Mouse (Mus musculus): Measurements from ENCODE around the gene Senp1. TPM values are rescaled to one million over a fixed set of nuclear protein-coding genes. Genes with fewer than 3 reads are reported as not detected.

The Senp1 gene
- polyA plus RNA-seq, 1 experiment from 2014 or later: 22.1 TPM

GRCm38 (mm10) chr15:98131942-98132655 is 38.6 kb upstream of the Senp1 start:
- WGBS: 88% methylated on average over 15 of the region's 15 CpGs

GRCm38 (mm10) chr15:98131451-98131850 is 37.9 kb upstream of the Senp1 start:
- Histone ChIP-seq H3K9me3 (ENCODE audit: control insufficient read depth, low read length) (no peaks in the 10 kb centered on the region), H3K4me2 (ENCODE audit: low read depth, low read length) (no peak overlapping the region), H3K27ac (ENCODE audit: low read depth, low read length) (no peak overlapping the region), H3K4me3 (ENCODE audit: low read depth, low read length) (no peak overlapping the region), H3K4me1 (ENCODE audit: control insufficient read depth, insufficient read depth, low read length) (no peaks in the 10 kb centered on the region), H3K36me3 (ENCODE audit: control insufficient read depth, insufficient read depth, low read length) (peaks cover 58% of the 10 kb centered on the region), H3K9ac (replicated peaks; ENCODE audit: low read depth, low read length) (no peak overlapping the region), H3K27me3 (ENCODE audit: control insufficient read depth, insufficient read depth, low read length) (no peaks in the 10 kb centered on the region)
- no peak for ATAC-seq (ENCODE audit: low read depth)
- 94% methylated on average over 7 of the region's 7 CpGs for WGBS

More at GRCm38 (mm10) chr15:98131942-98132655, 38.6 kb upstream of the Senp1 start:
- no peak for ATAC-seq (ENCODE audit: low read depth)
- no peak overlapping the region for H3K4me2 ChIP-seq (ENCODE audit: low read depth, low read length)
- no peak overlapping the region for H3K9ac ChIP-seq (replicated peaks; ENCODE audit: low read depth, low read length)
- no peak overlapping the region for H3K4me3 ChIP-seq (ENCODE audit: low read depth, low read length)
- peaks cover 59% of the 10 kb centered on the region for H3K36me3 ChIP-seq (ENCODE audit: control insufficient read depth, insufficient read depth, low read length)
- H3K27ac ChIP-seq (ENCODE audit: low read depth, low read length): no peak overlapping the region
- no peaks in the 10 kb centered on the region for H3K9me3 ChIP-seq (ENCODE audit: control insufficient read depth, low read length)
- no peaks in the 10 kb centered on the region for H3K27me3 ChIP-seq (ENCODE audit: control insufficient read depth, insufficient read depth, low read length)
- no peaks in the 10 kb centered on the region for H3K4me1 ChIP-seq (ENCODE audit: control insufficient read depth, insufficient read depth, low read length)

GRCm38 (mm10) chr15:98131001-98131400 is 37.5 kb upstream of the Senp1 start:
- 98% methylated on average over 4 of the region's 4 CpGs for WGBS
- Histone ChIP-seq H3K9me3 (ENCODE audit: control insufficient read depth, low read length) (no peaks in the 10 kb centered on the region), H3K27ac (ENCODE audit: low read depth, low read length) (no peak overlapping the region), H3K27me3 (ENCODE audit: control insufficient read depth, insufficient read depth, low read length) (no peaks in the 10 kb centered on the region), H3K4me2 (ENCODE audit: low read depth, low read length) (no peak overlapping the region), H3K4me3 (ENCODE audit: low read depth, low read length) (no peak overlapping the region), H3K36me3 (ENCODE audit: control insufficient read depth, insufficient read depth, low read length) (peaks cover 58% of the 10 kb centered on the region), H3K9ac (replicated peaks; ENCODE audit: low read depth, low read length) (no peak overlapping the region), H3K4me1 (ENCODE audit: control insufficient read depth, insufficient read depth, low read length) (no peaks in the 10 kb centered on the region)
- no peak for ATAC-seq (ENCODE audit: low read depth)

- H3K4me1 ChIP-seq (ENCODE audit: control insufficient read depth, insufficient read depth, low read length): no peaks in the 10 kb centered on the region
- H3K27ac ChIP-seq (ENCODE audit: low read depth, low read length): no peak overlapping the region
- no peak overlapping the region for H3K9ac ChIP-seq (replicated peaks; ENCODE audit: low read depth, low read length)
- no peaks in the 10 kb centered on the region for H3K27me3 ChIP-seq (ENCODE audit: control insufficient read depth, insufficient read depth, low read length)
- H3K4me3 ChIP-seq (ENCODE audit: low read depth, low read length): no peak overlapping the region
- ATAC-seq (ENCODE audit: low read depth): no peak
- no peaks in the 10 kb centered on the region for H3K9me3 ChIP-seq (ENCODE audit: control insufficient read depth, low read length)
- H3K4me2 ChIP-seq (ENCODE audit: low read depth, low read length): no peak overlapping the region
- 93% methylated on average over 20 of the region's 20 CpGs for WGBS
- H3K36me3 ChIP-seq (ENCODE audit: control insufficient read depth, insufficient read depth, low read length): peaks cover 56% of the 10 kb centered on the region
Measured at GRCm38 (mm10) chr15:98120831-98121230, 27.3 kb upstream of the Senp1 start.

GRCm38 (mm10) chr15:98119363-98119762 is 25.8 kb upstream of the Senp1 start:
- Histone ChIP-seq H3K4me2 (ENCODE audit: low read depth, low read length) (no peak overlapping the region), H3K27me3 (ENCODE audit: control insufficient read depth, insufficient read depth, low read length) (no peaks in the 10 kb centered on the region), H3K4me3 (ENCODE audit: low read depth, low read length) (no peak overlapping the region), H3K9ac (replicated peaks; ENCODE audit: low read depth, low read length) (no peak overlapping the region), H3K4me1 (ENCODE audit: control insufficient read depth, insufficient read depth, low read length) (no peaks in the 10 kb centered on the region), H3K9me3 (ENCODE audit: control insufficient read depth, low read length) (no peaks in the 10 kb centered on the region), H3K27ac (ENCODE audit: low read depth, low read length) (no peak overlapping the region), H3K36me3 (ENCODE audit: control insufficient read depth, insufficient read depth, low read length) (peaks cover 47% of the 10 kb centered on the region)
- WGBS: 78% methylated on average over 12 of the region's 12 CpGs
- no peak for ATAC-seq (ENCODE audit: low read depth)

GRCm38 (mm10) chr15:98116287-98116686 is 22.7 kb upstream of the Senp1 start:
- ATAC-seq (ENCODE audit: low read depth): no peak
- no peak overlapping the region for H3K9ac ChIP-seq (replicated peaks; ENCODE audit: low read depth, low read length)
- no peak overlapping the region for H3K27ac ChIP-seq (ENCODE audit: low read depth, low read length)
- WGBS: 90% methylated on average over 5 of the region's 5 CpGs
- no peak overlapping the region for H3K4me3 ChIP-seq (ENCODE audit: low read depth, low read length)
- H3K4me1 ChIP-seq (ENCODE audit: control insufficient read depth, insufficient read depth, low read length): no peaks in the 10 kb centered on the region
- H3K36me3 ChIP-seq (ENCODE audit: control insufficient read depth, insufficient read depth, low read length): peaks cover 19% of the 10 kb centered on the region
- no peaks in the 10 kb centered on the region for H3K9me3 ChIP-seq (ENCODE audit: control insufficient read depth, low read length)
- no peak overlapping the region for H3K4me2 ChIP-seq (ENCODE audit: low read depth, low read length)
- no peaks in the 10 kb centered on the region for H3K27me3 ChIP-seq (ENCODE audit: control insufficient read depth, insufficient read depth, low read length)

GRCm38 (mm10) chr15:98115779-98116163 is 22.2 kb upstream of the Senp1 start:
- no peak for ATAC-seq (ENCODE audit: low read depth)
- Histone ChIP-seq H3K4me1 (ENCODE audit: control insufficient read depth, insufficient read depth, low read length) (no peaks in the 10 kb centered on the region), H3K4me2 (ENCODE audit: low read depth, low read length) (no peak overlapping the region), H3K36me3 (ENCODE audit: control insufficient read depth, insufficient read depth, low read length) (peaks cover 13% of the 10 kb centered on the region), H3K9ac (replicated peaks; ENCODE audit: low read depth, low read length) (no peak overlapping the region), H3K4me3 (ENCODE audit: low read depth, low read length) (no peak overlapping the region), H3K27me3 (ENCODE audit: control insufficient read depth, insufficient read depth, low read length) (no peaks in the 10 kb centered on the region), H3K27ac (ENCODE audit: low read depth, low read length) (no peak overlapping the region), H3K9me3 (ENCODE audit: control insufficient read depth, low read length) (no peaks in the 10 kb centered on the region)
- WGBS: 90% methylated on average over 9 of the region's 9 CpGs

GRCm38 (mm10) chr15:98114852-98115778 is 21.6 kb upstream of the Senp1 start:
- Histone ChIP-seq H3K9me3 (ENCODE audit: control insufficient read depth, low read length) (no peaks in the 10 kb centered on the region), H3K27ac (ENCODE audit: low read depth, low read length) (no peak overlapping the region), H3K36me3 (ENCODE audit: control insufficient read depth, insufficient read depth, low read length) (peaks cover 10% of the 10 kb centered on the region; the same call in 1 of the 2 replicates), H3K27me3 (ENCODE audit: control insufficient read depth, insufficient read depth, low read length) (no peaks in the 10 kb centered on the region), H3K4me1 (ENCODE audit: control insufficient read depth, insufficient read depth, low read length) (no peaks in the 10 kb centered on the region), H3K4me2 (ENCODE audit: low read depth, low read length) (no peak overlapping the region), H3K9ac (replicated peaks; ENCODE audit: low read depth, low read length) (no peak overlapping the region), H3K4me3 (ENCODE audit: low read depth, low read length) (no peak overlapping the region)
- WGBS: 90% methylated on average over 10 of the region's 10 CpGs
- no peak for ATAC-seq (ENCODE audit: low read depth)

Data from neural tube, embryonic 14.5 days (tissue).